Mouse (Mus musculus) cerebellum, adult 2 months (tissue): ENCODE measurements around the gene Lef1.

Experiments used
- CTCF ChIP-seq: fragments of 200-500 bp; IDR thresholded peaks from 2 replicates; pipeline ENCODE4 v1.5.1; 2011; ENCODE audit warnings: low read depth, mild to moderate bottlenecking, control low read depth, low read length, moderate library complexity, borderline replicate concordance; ENCODE audit not compliant: insufficient read depth
- POLR2A ChIP-seq: fragments of 200-500 bp; IDR thresholded peaks from 2 replicates; pipeline ENCODE4 v1.6.1; 2011; ENCODE audit warnings: low read length, control low read depth, borderline replicate concordance; ENCODE audit not compliant: insufficient read depth

GRCm38 (mm10) chr3:131199590-131200288 is 89.5 kb downstream of the Lef1 start:
- TF ChIP-seq CTCF (no peak), POLR2A (no peak)
